Mouse (Mus musculus): Measurements from ENCODE around the gene Plekho1. TPM values are rescaled to one million over a fixed set of nuclear protein-coding genes. Genes with fewer than 3 reads are reported as not detected.
"Not testable (repeated sequence)": the region's sequence is repeated elsewhere in the genome, so short reads cannot be mapped to it uniquely, and the experiment has no call there.

Gene Plekho1
- total RNA-seq, 2 experiments from 2014 or later: 14.2 to 19.3 TPM

DNA sequence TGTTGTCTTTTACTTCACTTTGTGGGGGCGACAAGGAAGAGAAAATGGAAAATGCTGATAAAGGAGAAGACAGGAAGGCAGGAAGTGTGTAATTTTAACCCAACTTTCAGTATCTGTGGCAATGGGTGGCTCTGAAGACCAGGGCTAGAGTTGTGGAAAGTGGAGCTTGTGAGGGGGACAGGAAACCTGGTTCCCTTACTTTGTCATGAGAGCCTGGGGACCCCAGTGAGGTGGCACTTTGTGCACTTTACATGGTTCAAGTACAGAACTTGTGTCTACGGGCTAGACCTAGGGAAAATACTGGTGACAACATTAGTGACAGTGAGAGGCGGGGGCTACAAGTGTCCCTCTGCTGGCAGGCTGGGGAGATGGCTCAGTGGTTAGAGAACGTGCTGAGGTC is 8.8 kb downstream of the Plekho1 start:
- H3K4me3 ChIP-seq: no peak overlapping the region
- no peak for DNase-seq
- intact Hi-C loops (cut with DNase I): no loop called here
- peak overlapping the region; percentile 89 for H3K27ac ChIP-seq
- no peak for TF ChIP-seq CTCF (IDR thresholded peaks at IDR 0.05)

DNA sequence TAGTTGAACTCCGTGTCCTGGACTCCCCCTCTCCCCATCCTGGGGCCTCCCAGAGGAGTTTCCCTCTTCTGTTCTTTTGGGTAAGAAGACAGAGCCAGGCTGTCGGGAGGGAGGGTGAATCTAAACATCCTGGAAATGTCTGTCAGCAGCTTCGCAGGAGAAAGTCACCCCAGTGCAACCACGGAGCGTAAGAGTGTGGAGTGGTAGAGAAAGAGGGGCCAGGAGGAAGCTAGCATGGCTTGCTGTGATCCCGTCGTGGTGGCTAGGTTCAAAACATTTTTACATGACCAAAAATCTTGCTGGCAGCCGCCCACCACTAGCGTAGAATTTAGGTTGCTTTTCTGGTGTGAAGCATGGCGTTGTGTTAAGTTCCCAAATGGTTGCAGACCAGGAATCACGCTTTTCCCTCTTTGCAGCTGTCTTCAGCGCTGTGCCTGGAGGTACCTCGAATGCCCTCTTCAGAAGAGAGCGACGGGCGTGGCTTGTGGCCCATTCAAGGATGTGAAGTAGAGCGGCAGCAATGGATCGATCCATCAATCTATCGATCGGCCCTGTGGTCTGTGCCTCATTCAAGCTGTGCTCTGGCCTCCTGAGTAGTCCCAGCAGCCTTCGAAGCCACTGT is 9.7 kb downstream of the Plekho1 start:
- intact Hi-C loops (cut with DNase I): no loop called here
- Histone ChIP-seq H3K27ac (peak overlapping the region; percentile 89), H3K4me3 (peak overlapping the region; percentile 64)
- no peak for TF ChIP-seq CTCF (IDR thresholded peaks at IDR 0.05)
- peak; percentile 59 for DNase-seq

DNA sequence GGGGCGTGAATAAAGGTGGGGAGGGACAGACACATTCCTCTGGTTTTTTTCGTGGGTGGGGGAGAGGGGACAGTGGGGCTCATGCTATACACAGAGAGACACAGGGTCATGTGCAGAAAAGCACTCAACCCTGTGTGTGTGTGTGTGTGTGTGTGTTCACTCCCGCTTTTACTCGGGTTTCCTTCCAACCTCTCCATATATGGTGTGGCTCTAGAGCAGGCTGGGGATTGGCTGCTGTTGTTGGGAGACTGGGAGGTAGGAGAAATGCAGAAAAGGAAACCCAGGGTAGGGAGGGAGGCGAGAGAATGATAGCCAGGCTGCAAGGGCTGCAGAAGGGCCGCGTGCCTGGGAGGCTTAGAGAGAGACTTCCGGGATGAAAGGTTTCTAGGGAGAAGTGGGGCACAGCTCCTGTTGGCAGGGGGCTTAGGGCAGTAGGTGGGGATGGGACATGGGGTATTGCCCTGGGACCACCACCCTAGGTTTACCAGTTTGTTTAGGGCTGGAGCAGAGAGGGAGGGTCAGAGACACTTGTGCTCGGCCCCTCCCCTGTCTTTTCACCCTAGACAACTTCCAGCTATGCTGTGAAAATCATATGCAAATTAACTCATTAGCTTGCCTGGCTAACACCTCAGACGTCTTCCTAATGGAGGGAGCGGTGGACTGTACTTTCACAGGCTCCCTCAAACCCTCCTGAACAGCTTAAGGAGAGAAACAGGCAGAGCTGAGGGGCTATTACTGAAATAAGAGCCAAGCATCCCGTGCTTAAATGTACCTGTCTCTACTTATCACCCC is 10.4 kb downstream of the Plekho1 start:
- peak; percentile 74 for DNase-seq
- intact Hi-C loops (cut with DNase I): no loop called here
- Histone ChIP-seq H3K27ac (peak overlapping the region; percentile 89), H3K4me3 (peak overlapping the region; percentile 64)
- no peak for TF ChIP-seq CTCF (IDR thresholded peaks at IDR 0.05)

DNA sequence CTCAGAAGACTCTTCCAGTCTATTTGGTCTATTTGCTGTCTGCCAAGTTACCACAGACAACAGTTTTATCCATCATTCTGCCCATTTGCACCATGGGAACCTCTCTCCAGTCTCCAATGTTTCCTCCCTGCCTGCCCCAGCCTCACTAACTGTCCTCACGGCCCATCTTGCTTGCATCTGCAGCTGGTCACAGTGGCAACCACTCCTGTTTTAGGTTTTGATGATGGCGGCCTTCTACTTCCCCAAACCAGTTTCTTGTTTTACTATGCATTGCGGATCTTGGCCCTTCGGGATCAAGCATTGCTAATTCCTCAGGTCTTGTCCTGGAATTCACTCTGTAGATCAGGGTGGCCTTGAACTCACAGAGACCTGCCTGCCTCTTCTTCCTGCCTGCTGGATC is 13.7 kb downstream of the Plekho1 start:
- no peak for DNase-seq
- intact Hi-C loops (cut with DNase I): no loop called here
- no peak overlapping the region for H3K4me3 ChIP-seq
- TF ChIP-seq CTCF (IDR thresholded peaks at IDR 0.05): no peak
- H3K27ac ChIP-seq: no peak overlapping the region

DNA sequence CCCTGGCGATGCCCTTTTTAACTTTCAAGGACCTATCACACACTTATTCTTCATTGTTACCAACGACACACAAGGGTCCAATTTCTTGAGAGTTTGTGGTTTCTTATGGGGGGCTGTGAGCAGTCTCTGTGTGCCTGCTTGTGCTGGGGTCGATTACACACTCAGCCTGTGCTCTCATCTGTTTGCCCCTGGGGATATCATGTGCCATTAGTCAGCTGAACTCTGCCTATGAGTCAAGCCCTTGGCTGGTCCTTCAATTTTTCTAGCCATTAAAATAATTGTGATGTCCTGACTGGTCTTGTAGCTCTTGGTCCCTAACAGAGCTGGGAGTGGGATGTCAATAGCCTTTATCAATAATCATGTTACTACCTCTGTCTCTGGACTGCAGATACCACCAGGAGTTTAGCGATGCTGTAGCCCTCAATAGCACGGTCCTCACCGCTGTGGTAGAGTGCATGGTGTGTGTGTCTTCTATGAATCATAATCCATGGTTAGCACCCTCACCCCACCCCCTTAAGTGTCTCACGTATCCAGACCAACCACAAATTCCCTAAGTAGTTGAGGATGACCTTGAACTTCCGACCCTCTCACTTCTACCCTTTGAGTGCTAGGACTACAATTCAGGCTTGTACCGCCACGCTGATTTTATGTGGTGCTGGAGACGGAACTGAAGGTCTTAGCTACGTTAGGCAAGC is 15.4 kb downstream of the Plekho1 start:
- intact Hi-C loops (cut with DNase I): no loop called here
- Histone ChIP-seq H3K27ac (no peak overlapping the region), H3K4me3 (no peak overlapping the region)
- no peak for DNase-seq
- no peak for TF ChIP-seq CTCF (IDR thresholded peaks at IDR 0.05)

DNA sequence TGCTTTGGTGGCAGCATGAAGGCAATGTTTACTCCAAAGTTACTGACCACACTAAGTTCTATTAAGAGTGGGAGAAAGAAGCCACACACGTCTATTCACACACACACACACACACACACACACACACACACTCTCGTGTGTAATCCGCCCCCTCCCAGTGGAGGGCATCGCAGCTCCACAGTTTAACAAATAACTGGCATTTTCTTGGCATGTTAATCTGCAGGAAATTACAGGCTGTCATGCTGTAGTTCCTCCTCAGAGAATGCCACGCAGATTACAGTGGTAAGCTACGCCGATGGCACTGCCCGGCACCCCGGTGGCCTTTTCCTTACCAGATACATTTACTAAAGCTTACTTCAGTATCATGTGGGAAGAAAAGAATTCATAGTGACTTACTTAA is 17.5 kb downstream of the Plekho1 start:
- no peak overlapping the region for H3K4me3 ChIP-seq
- H3K27ac ChIP-seq: no peak overlapping the region; the same call in 1 of the 2 replicates
- no peak for DNase-seq
- intact Hi-C loops (cut with DNase I): no loop called here
- TF ChIP-seq CTCF (IDR thresholded peaks at IDR 0.05): no peak

DNA sequence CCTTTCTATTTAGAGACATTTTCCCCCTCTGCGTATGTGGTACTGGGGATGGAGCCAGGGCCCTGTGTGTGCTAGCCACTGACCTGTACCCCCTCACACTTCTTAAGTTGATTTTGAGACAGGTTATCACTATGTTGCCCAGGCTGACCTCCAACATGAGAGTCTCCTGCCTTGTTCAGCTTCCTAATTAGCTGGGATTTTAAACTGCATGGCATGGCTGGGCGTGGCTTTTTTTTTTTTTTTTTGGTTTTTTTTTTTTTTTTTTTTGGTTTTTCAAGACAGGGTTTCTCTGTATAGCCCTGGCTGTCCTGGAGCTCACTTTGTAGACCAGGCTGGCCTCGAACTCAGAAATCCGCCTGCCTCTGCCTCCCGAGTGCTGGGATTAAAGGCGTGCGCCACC is 18.2 kb downstream of the Plekho1 start:
- DNase-seq, H3K4me3 ChIP-seq: not testable (repeated sequence)
- intact Hi-C loops (cut with DNase I): loop anchor here (2.0 kb wide), 1 partner anchor 33 kb away; no protein-coding TSS in a partner anchor
- H3K27ac ChIP-seq: peak overlapping the region; percentile 38; the same call in 1 of the 2 replicates

DNA sequence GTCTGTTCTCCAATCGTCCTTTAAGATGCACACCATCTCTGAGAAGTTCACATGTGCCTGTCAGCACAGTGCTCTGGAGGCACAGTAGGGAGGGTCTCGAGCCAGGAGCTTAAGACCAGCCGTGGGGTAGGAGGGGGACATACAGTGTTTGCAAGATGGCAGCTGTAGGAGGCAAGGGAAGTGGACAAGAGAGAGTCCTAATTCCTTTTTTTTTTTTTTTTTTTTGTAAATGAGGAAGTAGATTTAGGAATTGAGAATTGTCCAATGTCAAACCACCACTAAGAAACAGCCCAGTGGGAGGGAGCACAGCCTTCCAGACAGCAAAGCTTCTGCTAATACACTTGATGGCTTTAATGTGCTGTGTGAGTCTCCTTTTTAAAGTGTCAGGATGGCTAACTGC is 18.7 kb downstream of the Plekho1 start:
- no peak for DNase-seq
- intact Hi-C loops (cut with DNase I): loop anchor here (2.0 kb wide), 1 partner anchor 34 kb away; no protein-coding TSS in a partner anchor
- Histone ChIP-seq H3K27ac (peak overlapping the region; percentile 38; the same call in 1 of the 2 replicates), H3K4me3 (no peak overlapping the region)
- TF ChIP-seq CTCF (IDR thresholded peaks at IDR 0.05): no peak

DNA sequence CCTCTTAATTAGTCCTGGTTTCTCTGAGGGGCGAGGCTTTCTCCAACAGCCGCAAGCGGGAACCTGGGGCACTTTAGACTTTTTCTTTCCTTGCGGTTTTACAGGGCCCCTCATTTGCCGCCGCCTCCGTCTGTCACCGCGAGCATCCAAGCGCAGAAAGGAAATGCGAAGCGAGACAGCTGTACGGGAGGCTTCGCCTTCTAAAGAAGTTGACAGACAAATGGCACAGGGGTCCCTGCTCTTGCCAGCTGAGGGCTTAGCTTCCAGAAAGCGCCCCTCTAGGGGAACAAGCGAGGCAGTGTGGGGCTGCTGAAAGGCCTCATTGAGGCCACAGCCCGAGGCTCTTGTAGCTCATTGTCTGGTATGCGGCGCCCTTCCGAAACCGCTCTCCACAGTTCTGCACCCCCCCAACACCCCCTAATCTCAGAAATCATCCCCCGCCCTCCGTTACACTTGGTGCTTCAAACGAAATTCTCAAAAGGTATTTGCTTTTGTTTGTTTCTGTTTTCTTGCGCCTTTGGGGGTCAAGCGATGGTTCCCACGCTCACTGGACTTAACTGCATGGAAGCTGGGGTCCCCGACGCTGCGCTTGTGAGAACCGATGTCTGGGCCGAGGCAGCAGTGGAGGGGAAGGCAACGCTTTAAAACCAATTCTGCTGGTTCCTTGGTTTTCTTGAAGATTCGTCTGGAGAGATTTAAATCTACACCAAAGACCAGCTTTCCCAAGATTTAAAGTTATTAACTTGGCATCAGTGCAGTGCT is 22.7 kb downstream of the Plekho1 start:
- no peak for DNase-seq
- intact Hi-C loops (cut with DNase I): no loop called here
- no peak for TF ChIP-seq CTCF (IDR thresholded peaks at IDR 0.05)
- Histone ChIP-seq H3K27ac (peak overlapping the region; percentile 44), H3K4me3 (peak overlapping the region; percentile 38)

DNA sequence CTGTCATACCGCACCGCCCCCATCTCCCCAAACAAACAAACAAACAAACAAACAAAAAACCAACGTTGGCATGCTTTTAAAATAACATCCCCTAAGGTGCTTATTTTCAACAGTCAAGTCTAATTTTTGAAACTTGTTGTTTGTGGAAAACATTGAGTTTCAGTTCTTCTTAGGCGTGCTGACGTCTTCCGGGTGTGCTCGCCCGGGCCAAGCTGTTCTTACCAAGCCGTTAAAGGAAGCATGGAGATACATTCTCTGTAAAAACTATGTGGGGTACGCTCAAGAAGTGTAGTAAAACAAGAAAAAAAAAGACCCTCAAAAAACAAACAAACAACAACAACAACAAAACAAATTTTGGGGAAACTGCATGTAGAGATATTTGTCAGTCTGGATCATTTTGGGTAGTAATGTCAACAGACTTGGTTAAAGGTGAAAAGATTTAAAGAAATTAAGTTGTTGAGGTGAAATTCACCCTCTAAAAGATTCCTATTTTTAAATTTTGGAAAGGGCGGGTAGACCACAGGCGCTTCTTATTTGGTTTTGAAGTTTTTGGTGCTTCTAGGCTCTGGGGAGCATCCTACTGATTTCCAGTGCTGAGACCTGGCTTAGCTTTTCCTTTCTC is 23.4 kb downstream of the Plekho1 start:
- DNase-seq: no peak
- no peak overlapping the region; the same call in 1 of the 2 replicates for H3K4me3 ChIP-seq

DNA sequence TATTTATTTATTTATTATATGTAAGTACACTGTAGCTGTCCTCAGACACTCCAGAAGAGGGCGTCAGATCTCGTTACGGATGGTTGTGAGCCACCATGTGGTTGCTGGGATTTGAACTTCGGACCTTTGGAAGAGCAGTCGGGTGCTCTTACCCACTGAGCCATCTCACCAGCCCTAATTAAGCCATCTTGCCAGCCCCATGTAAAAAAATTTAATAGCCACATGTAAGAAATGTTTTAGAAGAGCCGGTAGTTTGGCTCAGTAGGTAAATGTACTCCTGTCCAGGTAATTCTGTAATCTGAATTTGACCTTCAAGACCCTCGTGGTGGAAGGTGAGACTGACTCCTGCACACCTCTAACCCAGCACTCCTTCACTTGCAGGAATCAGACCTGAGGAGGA is 25.1 kb downstream of the Plekho1 start:
- DNase-seq; H3K4me3 ChIP-seq; H3K27ac ChIP-seq; intact Hi-C loops (cut with DNase I): not testable (repeated sequence)

More for the DNA sequence above, 23.4 kb downstream of the Plekho1 start:
- intact Hi-C loops (cut with DNase I): no loop called here
- H3K27ac ChIP-seq: peak overlapping the region; percentile 44
- TF ChIP-seq CTCF (IDR thresholded peaks at IDR 0.05): no peak

DNA sequence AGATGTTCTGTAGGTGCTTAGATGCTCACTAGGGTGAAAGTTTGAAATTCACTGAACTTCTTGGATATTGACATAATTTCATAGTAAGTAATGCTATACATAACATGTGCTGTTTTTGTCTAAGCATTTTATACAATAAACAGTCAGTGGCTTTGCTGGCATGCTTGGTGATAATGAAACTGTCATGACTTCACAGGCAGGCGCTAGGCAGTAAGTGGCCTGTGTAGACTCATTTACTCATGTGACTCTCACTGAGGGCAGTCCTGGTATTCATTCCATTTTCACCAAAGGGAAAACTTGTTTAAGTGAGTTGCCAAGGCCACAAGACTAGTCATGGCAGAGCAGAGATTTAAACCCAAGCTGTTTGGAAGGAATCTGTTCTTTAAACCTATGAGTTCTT is 26.5 kb downstream of the Plekho1 start:
- intact Hi-C loops (cut with DNase I): loop anchor here (5.0 kb wide), 1 partner anchor 178 kb away; no protein-coding TSS in a partner anchor
- H3K27ac ChIP-seq: no peak overlapping the region
- H3K4me3 ChIP-seq: no peak overlapping the region
- no peak for TF ChIP-seq CTCF (IDR thresholded peaks at IDR 0.05)
- no peak for DNase-seq
